Mouse (Mus musculus) hindbrain, embryonic 12.5 days (tissue): ENCODE results near the gene Camk1g. TPM values are rescaled to one million over a fixed set of nuclear protein-coding genes. Genes with fewer than 3 reads are reported as not detected.

Experiments
- ATAC-seq: fragments of 200-750 bp; cut with Nextera tagmentation; 2 replicates; pipeline ENCODE4 v1.8.0; 2017; ENCODE audit warnings: moderate TSS enrichment; ENCODE audit not compliant: low FRiP score
- H3K27ac ChIP-seq: fragments of 300-500 bp; sonication (generic); 2 replicates; pipeline ENCODE4 v1.5.1; 2016; ENCODE audit warnings: mild to moderate bottlenecking
- H3K27me3 ChIP-seq: fragments of 300-500 bp; sonication (generic); 2 replicates; pipeline ENCODE4 v1.6.1; 2016; ENCODE audit warnings: mild to moderate bottlenecking
- H3K36me3 ChIP-seq: fragments of 300-500 bp; sonication (generic); 2 replicates; pipeline ENCODE4 v1.6.1; 2016; ENCODE audit warnings: mild to moderate bottlenecking
- H3K4me1 ChIP-seq: fragments of 300-500 bp; sonication (generic); 2 replicates; pipeline ENCODE4 v1.6.1; 2016
- H3K4me2 ChIP-seq: fragments of 300-500 bp; sonication (generic); replicated peaks from 2 replicates; pipeline ENCODE4 v1.6.1; 2016; ENCODE audit warnings: mild to moderate bottlenecking
- H3K4me3 ChIP-seq: fragments of 300-500 bp; sonication (generic); 2 replicates; pipeline ENCODE4 v1.5.1; 2016; ENCODE audit warnings: mild to moderate bottlenecking
- H3K9ac ChIP-seq: fragments of 300-500 bp; sonication (generic); 2 replicates; pipeline ENCODE4 v1.6.1; 2016; ENCODE audit warnings: mild to moderate bottlenecking, moderate library complexity
- H3K9me3 ChIP-seq: fragments of 300-500 bp; sonication (generic); replicated peaks from 2 replicates; pipeline ENCODE4 v1.6.1; 2016; ENCODE audit warnings: mild to moderate bottlenecking
- WGBS: fragments of 180-500 bp; shearing (Covaris S2); methylation state at CpG from one replicate; pipeline ENCODE4 v1.1.7; 2016; 5-methylcytosine and 5-hydroxymethylcytosine counted together
- polyA plus RNA-seq: library from polyadenylated mRNA; unstranded; fragments of >200 nt; fragmentation: Nextera tagmentation; extraction: Ambion mirVana; gene quantifications from 2 replicates; pipeline ENCODE4 v1.2.1, GENCODE M21; 2016

Gene Camk1g
- polyA plus RNA-seq, 1 experiment from 2014 or later, result 20.3 TPM

DNA sequence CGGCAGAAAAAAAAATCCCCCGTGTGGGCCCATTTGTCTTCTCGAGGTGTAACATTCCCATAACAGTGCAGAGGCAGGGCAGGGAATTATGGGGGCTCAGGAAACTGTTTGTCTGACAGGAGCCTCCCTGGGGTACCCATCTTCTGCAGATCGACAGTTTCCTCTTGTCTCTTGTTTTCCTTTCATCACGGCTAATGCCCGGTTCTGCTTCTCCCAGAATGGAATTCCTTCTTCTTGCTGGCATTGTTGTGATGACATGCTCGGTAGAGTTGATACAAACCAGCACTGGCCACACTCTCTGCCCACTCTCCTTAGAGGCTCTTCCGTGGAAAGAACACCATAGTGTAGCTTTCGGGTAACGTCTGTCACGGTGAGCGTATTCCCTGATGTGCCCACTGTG lies 19.9 kb upstream of the Camk1g start:
- 0 out of 2 replicates have a peak, but pooled peaks have one; percentile 14 for ATAC-seq
- H3K9me3 ChIP-seq, result no peaks in the 10 kb centered on the region
- H3K4me1 ChIP-seq, result peaks cover 46% of the 10 kb centered on the region
- H3K27me3 ChIP-seq, result no peaks in the 10 kb centered on the region
- no peak overlapping the region for H3K4me2 ChIP-seq
- 28% methylated on average over 12 of the region's 12 CpGs for WGBS
- no peak overlapping the region for H3K4me3 ChIP-seq
- H3K36me3 ChIP-seq, result no peaks in the 10 kb centered on the region
- no peak overlapping the region for H3K9ac ChIP-seq
- H3K27ac ChIP-seq, result peak overlapping the region; percentile 80

DNA sequence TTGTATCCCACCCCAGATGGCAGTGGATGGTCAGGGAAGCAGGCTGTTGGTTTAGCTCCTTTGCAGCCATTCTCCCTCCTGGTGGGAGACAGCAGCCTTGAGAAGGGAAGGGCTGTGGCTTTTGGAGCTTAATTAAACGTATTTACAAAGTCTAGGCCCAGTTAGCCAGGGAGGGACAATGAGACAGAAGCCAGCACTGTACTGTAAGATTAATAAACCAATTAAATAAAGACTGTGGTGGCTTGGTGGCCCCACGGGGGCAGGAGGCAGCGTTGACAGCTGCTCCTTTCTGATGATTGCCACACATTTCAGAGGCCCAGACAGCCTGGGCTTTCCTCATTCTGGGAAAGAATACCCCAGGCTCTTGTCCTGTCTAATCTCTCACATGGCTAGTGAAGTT lies 19.4 kb upstream of the Camk1g start:
- Histone ChIP-seq H3K27ac (peak overlapping the region; percentile 80), H3K4me1 (peaks cover 46% of the 10 kb centered on the region), H3K4me2 (no peak overlapping the region), H3K4me3 (no peak overlapping the region), H3K9me3 (no peaks in the 10 kb centered on the region), H3K36me3 (no peaks in the 10 kb centered on the region), H3K9ac (no peak overlapping the region), H3K27me3 (no peaks in the 10 kb centered on the region)
- ATAC-seq, result peak; percentile 70
- WGBS, result 2% methylated on average over 3 of the region's 3 CpGs

DNA sequence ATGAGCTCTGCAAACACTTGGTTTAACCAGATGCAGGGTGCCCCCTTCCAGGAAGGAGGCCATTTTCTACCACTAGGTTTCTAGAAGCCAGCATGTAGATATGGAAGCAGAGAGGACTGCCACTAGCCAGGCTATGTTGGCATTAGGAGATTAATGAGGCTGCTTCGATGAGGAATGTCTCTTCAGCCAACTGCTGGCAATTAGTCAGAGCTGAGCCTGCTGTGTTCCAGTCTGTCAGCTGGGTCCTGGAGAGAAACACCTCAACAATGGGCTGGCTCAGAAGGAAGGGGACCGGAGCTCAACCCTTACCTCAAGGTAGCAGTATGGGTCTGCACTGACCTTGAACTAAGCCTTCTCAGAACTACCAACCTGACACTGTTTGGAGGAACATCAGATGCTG lies 17.1 kb upstream of the Camk1g start:
- Histone ChIP-seq H3K27me3 (no peaks in the 10 kb centered on the region), H3K36me3 (no peaks in the 10 kb centered on the region), H3K4me1 (peaks cover 55% of the 10 kb centered on the region), H3K4me2 (no peak overlapping the region), H3K9me3 (no peaks in the 10 kb centered on the region), H3K27ac (no peak overlapping the region), H3K9ac (no peak overlapping the region), H3K4me3 (no peak overlapping the region)
- no peak for ATAC-seq
- 26% methylated on average over 2 of the region's 2 CpGs for WGBS

DNA sequence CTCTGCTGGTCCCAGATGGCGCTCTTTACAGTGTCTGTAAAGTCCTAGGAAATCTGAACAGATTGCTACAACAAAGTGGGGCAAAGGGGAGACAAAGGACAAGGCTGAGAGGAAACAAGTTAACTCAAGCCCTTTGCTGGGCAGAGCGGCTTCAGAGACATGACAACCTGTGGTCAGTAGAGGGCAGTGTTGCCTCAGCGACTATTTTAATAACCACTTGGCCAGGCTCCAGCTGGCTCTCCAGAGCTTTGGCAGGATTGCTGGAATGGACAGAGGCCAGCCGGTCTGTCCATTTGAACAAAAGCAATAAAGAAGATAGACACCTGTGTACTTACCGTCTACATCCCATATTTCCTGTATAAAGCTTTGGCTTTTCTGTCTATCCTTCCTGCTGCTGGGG lies 16.0 kb upstream of the Camk1g start:
- Histone ChIP-seq H3K4me2 (no peak overlapping the region), H3K36me3 (no peaks in the 10 kb centered on the region), H3K27ac (peak overlapping the region; percentile 40; the same call in 1 of the 2 replicates), H3K4me3 (no peak overlapping the region), H3K9ac (no peak overlapping the region), H3K27me3 (no peaks in the 10 kb centered on the region), H3K4me1 (peaks cover 59% of the 10 kb centered on the region), H3K9me3 (no peaks in the 10 kb centered on the region)
- no peak; the same call in 1 of the 2 replicates for ATAC-seq
- under 1% methylated on average over 5 of the region's 5 CpGs for WGBS

DNA sequence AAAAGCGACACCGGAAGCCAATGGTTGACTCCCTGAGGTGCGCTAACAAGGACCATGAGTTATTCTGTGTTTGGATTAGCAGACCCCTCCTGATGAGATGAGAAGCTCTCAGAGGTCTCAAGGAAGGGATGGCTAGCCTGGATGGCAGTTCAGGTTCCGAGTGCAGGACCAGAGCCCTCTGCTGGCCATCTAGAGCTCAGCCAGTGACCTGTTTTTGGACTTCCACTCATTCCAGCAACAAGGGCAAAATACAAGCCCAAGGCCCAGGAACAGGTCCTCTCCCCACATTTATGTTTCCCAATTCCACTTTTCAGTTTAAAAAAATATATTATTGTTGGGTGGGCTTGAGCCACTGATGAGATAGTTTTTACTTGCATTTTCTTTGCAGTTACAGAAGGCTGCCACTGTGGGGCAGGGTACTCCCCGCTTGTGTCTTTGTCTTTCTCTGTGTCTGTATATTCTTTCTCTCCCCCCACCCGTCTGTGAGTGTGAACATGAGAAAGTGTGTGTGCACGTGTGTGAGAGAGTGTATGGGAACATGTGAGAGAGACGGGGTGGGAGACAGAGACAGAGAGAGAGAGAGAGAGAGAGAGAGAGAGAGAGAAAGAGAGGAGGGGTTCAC lies 12.9 kb upstream of the Camk1g start:
- peak overlapping the region; percentile 49 for H3K4me2 ChIP-seq
- ATAC-seq, result peak; percentile 46
- no peak overlapping the region for H3K27ac ChIP-seq
- H3K9ac ChIP-seq, result no peak overlapping the region
- H3K36me3 ChIP-seq, result no peaks in the 10 kb centered on the region
- H3K4me3 ChIP-seq, result peak overlapping the region; percentile 28
- 5% methylated on average over 8 of the region's 8 CpGs for WGBS
- peaks cover 33% of the 10 kb centered on the region for H3K4me1 ChIP-seq
- no peaks in the 10 kb centered on the region for H3K9me3 ChIP-seq
- H3K27me3 ChIP-seq, result peaks cover 3% of the 10 kb centered on the region; the same call in 1 of the 2 replicates

DNA sequence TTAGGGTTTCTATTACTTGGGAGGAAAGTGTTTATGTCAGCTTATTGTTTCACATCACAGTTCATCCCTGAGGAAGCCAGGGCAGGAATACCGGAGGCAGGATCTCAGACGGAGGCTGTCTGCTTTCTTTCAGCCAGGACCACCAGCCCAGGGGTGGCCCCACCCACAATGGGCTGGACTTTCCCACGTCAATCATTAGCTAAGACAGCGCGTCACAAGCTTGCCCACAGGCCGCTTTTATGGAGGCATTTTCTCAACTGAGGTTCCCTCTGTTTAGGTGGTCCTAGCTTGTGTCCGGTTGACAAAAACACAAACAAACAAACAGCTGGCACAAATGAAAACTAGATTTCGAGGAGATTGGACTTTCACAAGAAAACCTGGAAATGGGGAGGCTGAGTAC lies 12.3 kb upstream of the Camk1g start:
- peak; percentile 80 for ATAC-seq
- Histone ChIP-seq H3K9me3 (no peaks in the 10 kb centered on the region), H3K4me2 (peak overlapping the region; percentile 49), H3K4me1 (peaks cover 33% of the 10 kb centered on the region), H3K27ac (peak overlapping the region; percentile 24; the same call in 1 of the 2 replicates), H3K27me3 (peaks cover 3% of the 10 kb centered on the region; the same call in 1 of the 2 replicates), H3K36me3 (no peaks in the 10 kb centered on the region), H3K9ac (no peak overlapping the region), H3K4me3 (peak overlapping the region; percentile 28)
- WGBS, result under 1% methylated on average over 8 of the region's 8 CpGs

DNA sequence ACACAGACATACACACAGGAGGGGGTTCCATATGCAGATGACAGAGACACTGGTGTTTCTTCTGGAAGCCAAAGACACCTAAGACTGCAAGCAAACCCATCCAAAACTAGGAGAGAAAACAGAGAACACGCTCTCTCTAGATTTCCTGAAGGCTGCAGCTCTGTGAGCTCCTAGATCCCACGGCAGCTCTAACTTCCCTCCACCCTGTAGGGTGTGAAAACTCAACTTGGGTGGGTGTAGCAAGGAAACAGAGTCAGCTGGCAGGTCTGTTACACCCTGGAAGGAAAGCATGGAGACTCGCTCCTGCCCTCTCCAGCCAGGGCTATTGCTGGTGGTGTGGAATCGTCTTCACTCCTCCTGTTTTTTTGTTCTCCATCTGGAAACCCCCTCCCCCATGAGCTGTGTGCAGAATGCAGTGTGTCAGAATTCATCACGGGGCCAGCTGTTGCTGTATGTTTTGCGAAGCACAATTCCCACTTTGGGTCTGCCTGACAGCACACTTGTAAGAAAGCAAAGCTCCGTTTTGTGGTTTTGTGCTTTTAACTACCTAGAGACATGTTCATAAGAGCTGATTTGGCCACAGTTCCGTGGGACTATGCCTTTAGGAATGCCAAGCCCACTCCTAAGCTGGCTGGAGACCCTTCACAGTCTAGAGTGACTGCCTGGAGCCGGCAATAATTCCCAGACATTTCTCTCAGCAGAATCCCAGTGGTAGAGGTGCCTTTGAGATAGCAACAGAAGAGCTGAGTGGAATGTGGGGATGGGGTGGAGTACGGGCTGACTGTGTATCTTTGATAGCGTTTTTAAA lies 11.7 kb upstream of the Camk1g start:
- no peaks in the 10 kb centered on the region for H3K9me3 ChIP-seq
- H3K4me2 ChIP-seq, result peak overlapping the region; percentile 49
- ATAC-seq, result no peak
- H3K36me3 ChIP-seq, result no peaks in the 10 kb centered on the region
- no peak overlapping the region for H3K9ac ChIP-seq
- H3K27ac ChIP-seq, result peak overlapping the region; percentile 24; the same call in 1 of the 2 replicates
- H3K4me1 ChIP-seq, result peaks cover 27% of the 10 kb centered on the region
- H3K27me3 ChIP-seq, result peaks cover 3% of the 10 kb centered on the region; the same call in 1 of the 2 replicates
- 27% methylated on average over 11 of the region's 11 CpGs for WGBS
- peak overlapping the region; percentile 28 for H3K4me3 ChIP-seq

DNA sequence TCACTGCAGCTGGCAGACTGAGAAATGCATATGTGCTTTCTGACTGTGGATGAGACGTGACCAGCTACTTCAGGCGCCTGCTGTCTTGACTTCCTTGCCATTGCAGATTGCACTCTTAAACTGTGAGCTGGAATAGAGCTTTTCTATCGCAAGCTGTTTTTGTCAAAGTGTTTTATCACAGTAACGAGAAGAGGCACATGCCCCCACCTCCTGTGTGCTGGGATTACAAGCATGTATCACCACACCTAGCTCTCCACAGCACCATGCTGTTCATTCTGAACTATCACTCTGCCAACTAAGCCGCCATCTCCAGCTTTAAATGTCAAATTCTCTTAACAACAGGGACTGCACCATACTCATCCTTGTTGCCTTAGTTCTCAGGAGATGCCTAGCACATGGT lies 10.8 kb upstream of the Camk1g start:
- peaks cover 20% of the 10 kb centered on the region; the same call in 1 of the 2 replicates for H3K4me1 ChIP-seq
- H3K36me3 ChIP-seq, result no peaks in the 10 kb centered on the region
- H3K27ac ChIP-seq, result no peak overlapping the region
- H3K9me3 ChIP-seq, result no peaks in the 10 kb centered on the region
- peaks cover 3% of the 10 kb centered on the region; the same call in 1 of the 2 replicates for H3K27me3 ChIP-seq
- H3K4me3 ChIP-seq, result no peak overlapping the region
- WGBS, result 91% methylated on average over 5 of the region's 5 CpGs
- ATAC-seq, result no peak
- H3K4me2 ChIP-seq, result no peak overlapping the region
- H3K9ac ChIP-seq, result no peak overlapping the region

DNA sequence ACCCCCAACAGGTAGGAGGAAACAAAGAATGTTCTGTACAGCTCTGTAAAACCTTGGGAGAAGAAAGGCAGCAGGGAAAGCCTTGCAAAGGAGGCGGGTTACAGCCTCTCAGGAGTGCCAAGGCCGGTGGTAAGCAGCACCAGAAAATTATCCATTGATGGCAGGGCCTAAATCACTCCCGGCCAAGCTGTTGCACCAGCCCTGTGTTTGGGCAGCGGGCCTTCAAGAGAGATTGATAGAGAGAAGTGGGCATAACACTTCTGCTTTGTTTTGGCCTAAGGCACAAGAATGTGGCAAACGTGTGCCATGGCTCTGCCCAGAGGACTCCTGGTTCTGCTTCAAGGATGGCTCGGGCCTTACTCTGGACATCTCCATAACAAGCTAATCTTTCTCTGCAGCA lies 9.5 kb upstream of the Camk1g start:
- no peak for ATAC-seq
- Histone ChIP-seq H3K4me3 (no peak overlapping the region), H3K4me2 (no peak overlapping the region), H3K27ac (no peak overlapping the region), H3K36me3 (no peaks in the 10 kb centered on the region), H3K9me3 (no peaks in the 10 kb centered on the region), H3K4me1 (peaks cover 13% of the 10 kb centered on the region; the same call in 1 of the 2 replicates), H3K9ac (no peak overlapping the region), H3K27me3 (peaks cover 3% of the 10 kb centered on the region; the same call in 1 of the 2 replicates)
- WGBS, result 83% methylated on average over 6 of the region's 6 CpGs

DNA sequence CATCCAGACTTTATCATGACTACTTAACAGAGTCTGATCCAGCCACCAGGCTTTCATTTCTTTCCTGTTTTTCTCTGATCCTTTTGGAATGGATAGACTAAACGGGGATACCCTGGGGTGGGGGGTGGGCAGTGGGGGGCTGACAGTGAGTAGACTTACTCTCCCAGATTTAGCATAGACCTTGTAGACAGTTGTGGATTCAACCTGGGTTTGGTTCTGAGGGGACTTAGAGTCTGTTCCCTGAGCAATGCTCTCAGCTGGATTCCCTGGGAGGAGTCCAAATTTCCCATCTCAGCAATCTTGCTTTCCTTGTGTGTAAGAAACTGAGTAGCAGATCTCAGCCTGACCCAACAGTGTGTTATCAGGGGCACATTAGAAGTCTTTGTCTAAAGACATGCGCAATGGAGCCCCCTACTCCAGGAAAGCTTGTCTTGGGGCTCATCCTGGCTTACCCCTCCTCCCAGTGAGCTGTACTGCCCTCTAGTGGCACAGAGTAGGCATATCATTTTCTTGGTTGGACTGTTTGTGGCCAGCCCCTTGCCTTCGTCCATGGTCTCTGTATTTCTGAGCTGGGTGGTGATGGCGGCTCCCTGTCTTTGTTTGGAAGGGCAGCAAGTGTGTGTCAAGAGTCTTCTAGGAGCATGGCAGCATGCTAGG lies 6.5 kb upstream of the Camk1g start:
- peak; percentile 65 for ATAC-seq
- Histone ChIP-seq H3K36me3 (no peaks in the 10 kb centered on the region), H3K9me3 (no peaks in the 10 kb centered on the region), H3K4me2 (no peak overlapping the region), H3K27ac (no peak overlapping the region), H3K4me3 (no peak overlapping the region), H3K4me1 (no peaks in the 10 kb centered on the region; the same call in 1 of the 2 replicates), H3K27me3 (peaks cover 3% of the 10 kb centered on the region; the same call in 1 of the 2 replicates), H3K9ac (no peak overlapping the region)
- 32% methylated on average over 4 of the region's 4 CpGs for WGBS

DNA sequence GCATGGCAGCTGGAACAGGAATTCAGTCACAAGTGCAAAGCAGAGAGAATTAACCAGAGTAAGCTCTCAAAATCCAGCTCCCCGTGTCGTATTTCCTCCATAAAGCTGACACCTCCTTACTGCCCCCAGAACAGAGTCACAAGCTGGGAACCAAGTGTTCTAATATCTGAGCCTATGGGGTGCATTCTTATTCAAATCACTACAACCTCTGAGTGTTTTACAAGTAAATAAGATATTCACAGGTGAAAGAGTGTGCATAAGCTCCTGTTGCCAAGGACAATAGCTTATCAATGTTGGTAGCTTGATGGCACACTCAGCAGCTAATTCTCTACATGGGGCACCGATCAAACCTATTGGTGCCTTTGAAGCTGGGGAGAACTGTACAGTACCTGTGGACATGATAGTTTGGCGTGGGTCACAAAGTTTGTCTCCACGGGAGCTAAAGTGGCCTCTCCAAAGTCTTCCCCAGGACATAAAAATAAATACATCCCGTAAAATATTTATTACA lies 3.9 kb upstream of the Camk1g start:
- WGBS, result 85% methylated on average over 6 of the region's 6 CpGs

DNA sequence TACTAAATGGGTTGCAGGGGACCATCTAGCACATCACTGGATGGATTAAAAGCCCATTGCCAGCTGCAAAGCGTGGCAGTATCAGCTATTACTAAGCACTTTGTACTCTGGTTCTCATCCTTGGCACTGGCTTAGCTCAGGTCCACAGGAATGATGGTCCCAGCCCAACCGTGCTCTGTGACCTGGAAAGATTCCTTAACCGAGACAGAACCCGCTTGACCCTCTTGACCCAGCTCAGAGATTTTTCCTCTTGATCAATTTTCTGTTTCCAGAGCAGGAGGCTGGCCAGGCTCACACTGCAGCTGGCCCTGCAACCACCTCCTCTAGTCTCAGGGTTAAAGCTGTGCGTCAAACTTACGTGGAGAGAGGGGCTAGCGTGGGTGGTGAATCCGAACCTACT lies 1.0 kb downstream of the Camk1g start:
- peak overlapping the region; percentile 45 for H3K4me3 ChIP-seq
- H3K4me2 ChIP-seq, result peak overlapping the region; percentile 71
- 36% methylated on average over 8 of the region's 8 CpGs for WGBS
- no peaks in the 10 kb centered on the region for H3K9me3 ChIP-seq
- peaks cover 29% of the 10 kb centered on the region for H3K4me1 ChIP-seq
- no peak for ATAC-seq
- H3K9ac ChIP-seq, result peak overlapping the region; percentile 66
- H3K27me3 ChIP-seq, result no peaks in the 10 kb centered on the region
- no peaks in the 10 kb centered on the region for H3K36me3 ChIP-seq
- no peak overlapping the region for H3K27ac ChIP-seq

More for the DNA sequence above, 3.9 kb upstream of the Camk1g start:
- Histone ChIP-seq H3K9me3 (no peaks in the 10 kb centered on the region), H3K4me3 (no peak overlapping the region), H3K4me2 (no peak overlapping the region), H3K36me3 (no peaks in the 10 kb centered on the region), H3K27me3 (no peaks in the 10 kb centered on the region), H3K27ac (no peak overlapping the region), H3K9ac (no peak overlapping the region), H3K4me1 (peaks cover 14% of the 10 kb centered on the region)
- ATAC-seq, result no peak
